Mouse (Mus musculus) heart, adult 8-10 months (tissue): Measurements from ENCODE around the gene Tbx5. TPM values are rescaled to one million over a fixed set of nuclear protein-coding genes. Genes with fewer than 3 reads are reported as not detected.
"Not testable (repeated sequence)": the region's sequence is repeated elsewhere in the genome, so short reads cannot be mapped to it uniquely, and the experiment has no call there.

ENCODE experiments used
- DNase-seq: peaks from one replicate; pipeline ENCODE4 v3.0.0; 2022; ENCODE audit warnings: low spot score
- total RNA-seq, 4 experiments: library from RNA; stranded (reverse); gene quantifications; 2 replicates each; pipeline ENCODE4 v1.2.4; 2022

Tbx5 gene
- total RNA-seq, 4 experiments from 2014 or later = 22.5 to 44.9 (median 33.8) TPM

- DNase-seq = no peak
Observed at GRCm38 (mm10) chr5:119841634-119842420, 9.4 kb downstream of the Tbx5 start.

- no peak for DNase-seq
Observed at GRCm38 (mm10) chr5:119842701-119843393, 10.4 kb downstream of the Tbx5 start.

GRCm38 (mm10) chr5:119843394-119843777 is 10.9 kb downstream of the Tbx5 start:
- DNase-seq = no peak

GRCm38 (mm10) chr5:119844366-119844765 is 11.9 kb downstream of the Tbx5 start:
- DNase-seq = no peak

GRCm38 (mm10) chr5:119844994-119845393 is 12.5 kb downstream of the Tbx5 start:
- no peak for DNase-seq

GRCm38 (mm10) chr5:119857052-119857451 is 24.6 kb downstream of the Tbx5 start:
- no peak for DNase-seq

GRCm38 (mm10) chr5:119861301-119861700 is 28.8 kb downstream of the Tbx5 start:
- no peak for DNase-seq

GRCm38 (mm10) chr5:119862431-119862830 is 30.0 kb downstream of the Tbx5 start:
- DNase-seq = no peak

- DNase-seq = no peak
Observed at GRCm38 (mm10) chr5:119866277-119867235, 34.1 kb downstream of the Tbx5 start.

- DNase-seq = no peak
Observed at GRCm38 (mm10) chr5:119867986-119868385, 35.5 kb downstream of the Tbx5 start.

- DNase-seq = peak; percentile 23
Observed at GRCm38 (mm10) chr5:119875421-119875820, 43.0 kb downstream of the Tbx5 start.

- peak; percentile 52 for DNase-seq
Observed at GRCm38 (mm10) chr5:119877185-119877584, 44.7 kb downstream of the Tbx5 start.

- DNase-seq = no peak
Observed at GRCm38 (mm10) chr5:119885595-119885994, 53.1 kb downstream of the Tbx5 start.

GRCm38 (mm10) chr5:119887381-119887780 is 54.9 kb downstream of the Tbx5 start:
- no peak for DNase-seq

- DNase-seq = no peak
Observed at GRCm38 (mm10) chr5:119891960-119892359, 59.5 kb downstream of the Tbx5 start.

GRCm38 (mm10) chr5:119893060-119893459 is 60.6 kb downstream of the Tbx5 start:
- no peak for DNase-seq

GRCm38 (mm10) chr5:119896605-119897004 is 64.1 kb downstream of the Tbx5 start:
- no peak for DNase-seq

- peak; percentile 26 for DNase-seq
Observed at GRCm38 (mm10) chr5:119916551-119917171, 84.2 kb downstream of the Tbx5 start.

GRCm38 (mm10) chr5:119918381-119918780 is 85.9 kb downstream of the Tbx5 start:
- DNase-seq = not testable (repeated sequence)

- no peak for DNase-seq
Observed at GRCm38 (mm10) chr5:119920941-119921340, 88.5 kb downstream of the Tbx5 start.

- DNase-seq = no peak
Observed at GRCm38 (mm10) chr5:119922229-119922628, 89.8 kb downstream of the Tbx5 start.
